Mouse (Mus musculus) G1E-ER4 (cell line): ENCODE data around the gene Tat. TPM values are rescaled to one million over a fixed set of nuclear protein-coding genes. Genes with fewer than 3 reads are reported as not detected.

Experiments used
- GATA1 ChIP-seq: IDR thresholded peaks from one replicate; pipeline ENCODE4 v1.8.0; 2012; ENCODE audit warnings: low read length, inconsistent platforms
- polyA plus RNA-seq: library from polyadenylated mRNA; stranded (reverse); fragments of >175 nt; gene quantifications from 2 replicates; pipeline ENCODE4 v1.2.3, GENCODE M21; 2012

Gene Tat
- not detected in 2 replicates for polyA plus RNA-seq

DNA sequence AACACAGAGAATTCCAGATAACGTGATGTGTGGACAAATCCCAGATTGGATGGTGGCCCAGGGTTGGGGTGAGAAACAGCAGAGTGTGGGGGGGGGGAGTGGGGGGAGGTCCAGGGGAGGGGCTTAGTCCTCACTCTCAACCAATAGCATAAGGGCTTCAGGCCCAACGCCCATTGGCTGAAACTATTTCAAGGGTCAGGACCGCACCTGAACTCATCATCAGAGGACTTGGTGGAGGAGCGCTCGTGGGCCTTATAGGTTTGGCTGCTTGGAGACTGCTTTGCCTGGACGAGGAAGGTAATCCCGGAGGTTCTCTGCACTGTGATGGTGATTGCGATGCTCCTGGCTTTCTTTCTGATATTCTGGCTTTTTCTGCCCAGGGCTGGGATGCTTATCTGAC lies at the start of gene Tat:
Gene Tat, plus strand, starts transcription at position 214 of the 400 bp plus-strand sequence.
- no peak for TF ChIP-seq GATA1

DNA sequence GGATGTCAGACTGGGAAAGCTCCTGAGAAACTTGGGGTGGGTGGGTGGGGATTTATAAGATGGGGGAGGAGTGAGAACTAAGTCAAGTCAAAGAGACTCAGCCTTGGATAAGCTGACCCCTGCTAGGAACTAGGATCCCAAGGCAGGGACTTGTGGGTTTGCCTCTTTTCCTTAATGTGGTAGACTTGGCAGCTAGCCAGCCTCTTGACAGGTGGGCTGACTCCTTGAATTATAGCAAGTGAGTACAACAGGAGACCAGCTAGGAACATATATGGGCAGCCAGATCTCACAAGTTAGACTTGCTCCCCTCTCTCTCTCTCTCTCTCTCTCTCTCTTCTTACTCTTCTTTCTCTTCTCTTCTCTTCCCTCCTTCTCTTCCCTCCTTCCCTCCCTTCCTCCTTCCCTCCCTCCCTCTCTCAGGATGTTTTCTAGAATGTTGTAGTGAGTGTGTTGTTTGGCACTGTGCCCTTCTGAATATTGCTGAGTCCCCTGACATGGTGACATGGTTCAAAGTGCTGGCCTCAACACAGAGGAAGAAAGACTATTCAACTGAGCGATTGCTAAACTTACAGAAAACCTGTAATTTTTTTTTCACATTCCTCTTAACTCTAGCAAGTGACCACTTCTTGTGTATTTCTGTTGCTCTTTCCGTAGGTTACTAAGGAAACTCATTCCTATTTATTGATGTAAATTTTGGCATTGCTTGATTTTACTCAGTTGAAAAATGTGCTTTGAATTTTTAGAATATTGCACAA lies 48.5 kb upstream of the Tat start:
- no peak for TF ChIP-seq GATA1

DNA sequence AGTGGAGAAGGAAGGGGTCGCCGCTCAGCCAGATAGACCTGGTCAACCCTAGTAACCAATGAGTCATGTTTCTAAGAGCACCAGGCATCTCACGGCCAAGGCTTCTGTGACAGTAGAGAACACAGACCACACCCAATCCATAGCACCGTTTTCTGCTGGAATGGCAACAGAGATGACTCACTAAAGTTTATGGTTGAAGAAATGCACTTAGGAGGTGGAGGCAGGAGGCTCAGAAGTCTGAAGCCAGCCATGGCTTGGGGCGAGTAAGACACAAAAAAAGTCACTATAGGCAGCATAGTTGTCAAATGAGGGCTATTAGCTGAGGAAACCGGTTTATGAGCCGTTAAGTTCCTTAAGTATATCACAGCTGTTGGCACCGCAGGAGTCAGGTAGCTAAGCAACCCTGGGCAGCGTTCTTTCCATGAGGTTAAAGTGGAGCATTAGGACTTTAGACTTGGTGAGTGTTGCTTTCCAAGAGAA lies 45.0 kb upstream of the Tat start:
- TF ChIP-seq GATA1 = no peak

DNA sequence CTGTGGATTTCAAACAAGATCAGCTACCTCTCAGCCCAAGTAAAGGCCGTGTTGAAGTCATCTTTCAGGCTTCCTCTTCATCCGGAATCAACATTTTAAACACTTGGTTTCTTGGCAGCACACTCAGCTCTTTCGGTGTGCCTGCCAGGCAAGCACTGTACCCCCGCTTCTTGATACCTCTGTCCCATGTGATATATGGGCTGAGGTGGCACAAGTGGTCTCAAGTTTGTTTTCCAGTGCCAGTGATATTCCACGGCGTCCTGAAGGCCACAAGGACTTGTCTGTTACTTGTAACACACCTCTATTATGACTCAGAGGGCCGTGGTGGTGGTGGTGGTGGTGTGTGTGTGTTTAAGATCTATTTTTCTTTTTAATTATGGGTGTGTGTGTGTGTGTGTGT lies 44.5 kb upstream of the Tat start:
- no peak for TF ChIP-seq GATA1

DNA sequence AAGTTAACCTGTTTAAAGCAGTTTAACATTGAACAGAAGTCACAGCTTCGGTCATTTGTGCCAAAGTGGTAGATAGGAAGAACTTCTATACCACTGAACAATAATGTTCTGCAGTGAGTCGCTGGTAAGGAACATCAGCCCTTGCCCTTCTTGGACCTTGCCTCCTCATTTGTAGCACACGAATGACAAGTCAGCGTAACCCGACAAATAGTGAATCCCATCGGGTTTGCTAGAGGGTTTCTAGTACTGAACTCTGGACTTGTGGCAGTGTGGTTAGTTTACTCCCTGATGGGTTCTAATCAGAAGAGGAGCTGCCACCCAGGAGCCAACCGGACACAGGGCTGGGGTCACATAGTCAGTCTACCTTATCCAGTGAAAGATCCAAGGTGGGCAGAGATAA lies 44.0 kb upstream of the Tat start:
- no peak for TF ChIP-seq GATA1

DNA sequence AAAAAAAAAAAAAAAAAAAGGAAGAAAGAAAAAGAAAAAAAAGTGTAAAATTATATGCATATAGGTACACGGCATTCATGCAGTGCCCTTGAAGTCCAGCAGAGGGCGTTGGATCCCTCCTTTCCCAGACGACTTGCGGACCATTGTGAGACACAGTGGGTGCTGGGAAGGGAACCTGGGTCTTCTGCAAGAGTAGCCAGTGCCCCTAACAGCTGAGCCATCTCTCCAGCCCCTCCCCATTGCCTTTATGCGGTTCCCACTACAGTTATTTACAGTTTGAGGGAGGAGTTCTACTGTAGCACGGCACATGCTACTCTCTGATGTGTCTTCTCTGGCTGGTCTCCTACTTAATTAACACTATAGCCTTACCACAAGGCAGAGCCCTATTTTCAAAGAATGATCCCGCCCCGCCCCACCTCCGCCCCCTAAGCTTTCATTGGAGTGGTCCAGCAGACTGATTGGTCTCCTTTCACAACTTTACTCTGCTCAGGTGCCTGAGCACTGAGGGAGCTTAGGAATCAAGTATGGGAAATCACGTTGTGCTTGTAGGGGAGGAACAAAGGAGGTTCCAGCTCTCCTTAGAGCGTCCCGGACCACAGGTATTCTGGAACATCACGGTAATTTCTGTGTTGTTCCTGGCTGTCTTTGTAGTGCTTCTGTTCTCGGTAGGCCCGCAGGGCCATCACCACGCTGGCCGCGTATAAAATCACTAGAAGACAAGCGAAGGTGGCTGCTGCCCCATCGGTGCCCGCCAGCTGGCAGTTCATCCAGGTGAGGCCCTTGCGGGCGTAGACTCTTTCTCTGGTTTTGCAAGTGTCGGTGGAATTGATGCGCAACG lies 42.6 kb upstream of the Tat start:
- no peak for TF ChIP-seq GATA1

DNA sequence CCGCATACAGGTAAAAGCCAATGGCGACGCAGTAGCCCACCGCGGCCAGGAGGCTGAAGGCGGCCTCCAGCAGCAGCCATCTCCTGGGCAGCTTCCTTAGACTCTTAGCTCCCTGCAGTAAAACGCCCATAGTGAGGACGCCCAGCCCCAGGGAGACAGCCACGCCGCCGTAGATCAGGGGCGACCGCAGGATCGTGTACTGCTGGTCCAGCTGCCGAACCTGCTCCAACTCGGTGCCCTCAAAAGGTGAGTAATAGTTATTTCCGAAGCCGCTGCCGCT lies 42.0 kb upstream of the Tat start:
- TF ChIP-seq GATA1 = no peak

DNA sequence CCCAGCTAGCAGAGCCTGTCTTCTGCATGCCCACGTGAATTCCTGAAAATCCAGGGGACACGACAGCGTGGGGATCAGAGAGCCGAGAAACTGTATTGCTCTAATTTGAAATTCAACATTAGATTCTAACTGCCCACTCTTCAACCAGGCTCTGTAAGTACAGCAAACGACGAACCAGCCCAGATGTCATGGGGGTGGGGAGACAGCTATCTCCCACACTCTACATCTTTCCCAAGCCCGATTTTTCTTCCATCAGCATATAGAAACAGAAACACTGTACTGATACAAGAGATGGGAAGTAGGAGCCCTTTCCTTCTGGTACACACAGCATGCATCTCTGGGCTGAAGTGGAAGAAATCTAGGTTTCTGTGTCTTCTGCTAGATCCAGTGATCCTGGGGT lies 38.1 kb upstream of the Tat start:
- TF ChIP-seq GATA1 = no peak

DNA sequence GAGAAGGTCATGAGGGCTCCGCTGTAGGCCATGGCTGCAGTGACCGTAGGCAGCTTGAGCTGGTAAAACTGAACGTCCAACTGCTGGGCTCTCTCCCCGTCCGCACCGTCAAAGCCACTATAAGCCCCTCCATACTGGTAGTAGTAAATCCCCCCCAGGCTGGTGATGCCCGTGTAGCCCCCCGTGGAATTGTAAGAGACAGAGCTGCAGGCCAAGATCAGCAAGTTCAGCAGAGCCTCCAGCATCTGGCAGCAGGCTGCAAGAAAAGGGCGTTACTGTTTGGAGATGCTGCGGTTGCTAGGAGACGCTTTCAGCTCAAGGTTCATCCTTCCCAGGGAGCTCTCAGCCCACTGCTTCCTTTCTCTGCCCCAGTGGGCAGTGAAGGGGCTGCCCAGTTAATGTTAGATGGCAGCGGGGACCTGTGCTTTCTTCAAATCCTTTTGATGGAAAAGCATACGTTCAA lies 35.7 kb upstream of the Tat start:
- no peak for TF ChIP-seq GATA1

DNA sequence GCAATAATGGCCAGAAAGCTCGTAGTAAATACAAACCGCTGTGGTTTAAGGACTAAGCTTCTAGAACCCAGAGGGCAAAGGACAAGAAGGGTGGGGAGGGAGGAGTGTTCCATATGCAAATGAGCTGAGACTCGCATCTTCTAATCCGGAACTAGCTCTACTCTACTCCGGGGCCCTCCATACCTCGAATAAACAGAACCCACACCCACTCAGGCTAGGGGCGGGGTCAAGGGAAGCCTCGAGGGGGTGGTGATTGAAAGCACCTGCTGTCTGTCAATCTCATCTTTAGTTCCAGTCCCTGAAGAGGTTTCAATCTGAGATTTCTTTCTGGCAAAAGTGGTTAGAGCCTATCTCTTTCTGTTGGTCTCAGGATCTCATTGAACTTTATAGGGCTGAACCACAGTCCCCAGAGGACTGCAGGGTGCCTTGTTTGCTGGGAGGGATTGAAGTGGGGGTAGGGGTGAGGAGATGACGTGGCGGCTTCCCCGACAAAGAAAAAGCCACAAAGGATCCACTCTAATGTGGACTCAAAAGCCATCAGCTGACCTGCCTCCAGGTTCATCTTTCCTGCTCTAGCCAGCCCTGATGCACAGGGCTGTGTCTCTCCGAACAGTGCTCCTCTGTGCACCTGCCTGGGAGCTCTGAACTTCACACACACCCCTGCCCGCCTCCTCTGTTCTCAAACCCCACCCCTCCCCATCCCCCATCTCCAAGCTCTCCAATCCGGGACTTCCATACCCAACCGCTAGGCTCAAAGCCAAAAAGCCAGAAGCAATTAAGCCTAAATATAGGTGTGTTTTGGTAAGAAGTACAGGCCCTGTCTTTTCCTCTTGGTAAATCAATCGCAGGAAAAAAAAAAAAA lies 32.8 kb upstream of the Tat start:
- no peak for TF ChIP-seq GATA1

DNA sequence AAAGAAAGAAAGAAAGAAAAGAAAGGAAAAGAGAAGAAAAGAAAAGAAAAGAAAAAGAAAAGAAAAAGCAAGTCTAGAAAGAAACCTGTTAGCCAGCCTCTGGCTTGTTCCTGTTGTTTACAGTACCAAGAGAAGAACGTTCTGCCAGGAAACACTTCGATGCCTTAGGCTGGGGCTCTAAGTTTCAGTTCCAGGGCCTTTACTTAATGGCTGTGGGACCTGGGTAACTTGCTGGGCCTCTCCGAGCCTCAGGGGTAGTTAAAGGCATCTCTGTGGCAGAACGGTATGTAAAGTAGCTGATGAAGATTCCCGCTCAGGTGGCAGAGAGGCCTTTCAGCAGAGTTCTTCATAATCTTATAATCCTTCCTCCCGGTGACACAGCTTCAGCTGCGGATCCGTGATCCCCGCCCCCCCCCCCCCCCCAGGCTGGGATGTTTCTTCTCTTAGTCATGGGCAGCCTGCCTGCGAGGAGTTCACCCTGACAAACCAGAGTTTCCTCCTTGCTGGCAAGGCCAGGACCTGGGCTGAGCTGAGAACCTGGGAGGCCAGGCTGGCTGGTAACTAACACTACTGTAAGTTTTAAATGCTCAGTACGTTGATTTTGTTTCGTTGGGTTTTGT lies 32.1 kb upstream of the Tat start:
- no peak for TF ChIP-seq GATA1

DNA sequence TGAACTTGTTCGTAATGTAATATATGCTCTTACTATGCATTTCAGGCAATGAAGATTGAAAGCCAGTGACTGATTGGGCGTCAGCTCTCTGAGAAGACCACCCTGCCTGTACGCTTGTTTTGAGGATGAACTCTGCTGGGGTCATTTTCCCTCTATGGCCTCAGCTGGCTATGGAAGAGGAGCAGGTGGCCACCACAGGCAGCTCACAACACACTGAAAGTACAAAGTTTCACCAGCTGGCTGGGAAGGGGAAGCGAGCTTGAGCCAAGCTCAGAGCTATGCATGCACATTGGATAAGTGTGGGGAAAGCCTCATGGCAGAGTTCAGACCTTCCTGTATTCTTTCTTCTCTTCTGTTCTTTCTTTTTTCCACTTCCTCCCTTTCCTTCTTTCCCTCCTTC lies 31.1 kb upstream of the Tat start:
- TF ChIP-seq GATA1 = no peak

DNA sequence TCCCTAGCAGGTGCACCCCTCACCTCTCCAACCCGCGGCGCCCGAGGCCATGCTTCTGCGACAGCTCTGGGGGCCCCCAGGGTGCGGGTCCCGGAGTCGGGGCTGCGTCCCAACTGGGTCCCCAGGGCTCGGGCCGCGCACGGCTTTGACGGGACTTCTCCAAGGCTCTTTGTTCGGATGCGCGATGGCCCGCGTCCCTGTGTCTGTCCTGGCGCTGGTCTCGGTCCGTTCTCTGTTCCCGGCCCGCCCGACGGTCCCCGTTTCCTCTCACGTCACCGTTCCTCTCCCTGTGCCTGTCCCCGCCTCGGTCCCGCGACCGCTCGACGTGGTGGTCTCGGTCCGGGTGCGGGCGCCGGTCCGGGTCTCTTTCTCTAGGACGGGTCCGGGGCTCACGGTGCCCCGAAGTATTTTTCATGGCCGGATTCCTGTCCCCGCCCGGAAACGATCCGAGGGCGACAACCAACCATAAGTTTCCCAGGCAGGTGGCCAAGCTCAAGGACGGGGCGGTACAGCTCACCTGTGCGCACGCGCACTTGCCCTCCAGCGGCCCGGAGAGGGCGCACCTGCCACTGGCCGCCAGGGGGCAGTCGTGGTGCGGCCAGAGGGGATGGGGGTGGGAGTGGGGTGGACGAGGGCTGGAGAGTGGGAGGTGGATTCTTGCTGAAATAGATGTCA lies 28.4 kb upstream of the Tat start, which contains the start of gene Marveld3:
Gene Marveld3, minus strand, starts transcription at position 511 of the 675 bp plus-strand sequence.
- TF ChIP-seq GATA1 = no peak

DNA sequence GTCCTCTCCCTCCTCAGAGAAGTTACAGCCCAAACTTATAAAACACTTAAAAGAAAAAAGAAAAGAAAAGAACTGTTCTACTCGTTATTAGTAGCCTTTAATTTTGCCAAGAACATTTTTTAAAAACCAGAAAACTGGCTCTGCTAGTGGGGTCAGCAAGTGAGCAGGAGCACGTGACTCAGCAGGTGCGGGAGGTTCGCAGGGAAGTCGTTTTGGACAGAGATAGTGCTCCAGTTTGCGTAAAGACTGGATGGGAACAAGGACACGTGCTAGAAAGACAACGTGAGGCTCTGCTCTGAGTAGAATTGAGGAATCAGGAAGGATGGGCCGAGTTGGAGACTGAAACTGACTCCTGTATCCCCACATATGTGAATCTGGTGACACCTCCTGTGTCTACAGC lies 27.3 kb upstream of the Tat start:
- no peak for TF ChIP-seq GATA1

DNA sequence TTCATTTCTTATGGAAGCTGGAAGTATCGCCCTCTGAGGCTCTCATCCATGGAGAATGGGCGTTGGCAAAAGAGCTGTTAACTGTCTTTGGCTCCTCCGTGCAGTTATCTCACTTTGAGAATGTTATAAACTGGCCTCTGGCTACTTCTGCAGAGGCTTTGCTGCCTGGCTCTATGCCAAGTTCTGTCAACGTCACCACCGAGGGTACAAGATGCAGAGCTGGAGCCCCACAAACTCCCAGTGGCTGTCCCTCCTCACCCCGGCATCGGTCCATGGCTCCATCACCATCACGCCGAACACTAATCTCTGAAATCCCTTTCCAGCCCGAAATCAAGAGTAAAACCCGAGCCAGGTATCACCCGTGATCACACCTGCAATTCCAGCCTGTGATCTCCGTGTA lies 26.8 kb upstream of the Tat start:
- TF ChIP-seq GATA1 = no peak
